8 mouse cellular contexts compared by ENCODE assay signal in genomic region chr7:80994663-80995005, GRCm38 (mm10). TPM values are rescaled to one million over a fixed set of nuclear protein-coding genes. Genes with fewer than 3 reads are reported as not detected.
DNase-seq lines count a peak whose midpoint lies in the region; ATAC-seq lines count a peak whose summit lies in the region.

No protein-coding gene starts in this region.

- peaks cover 30% of the 10 kb centered on the region for H3K4me1 ChIP-seq in heart, embryonic 11.5 days (ENCODE audit: control insufficient read depth, insufficient read depth, low read length)
- peaks cover 20% of the 10 kb centered on the region; the same call in 1 of the 2 replicates for H3K4me1 ChIP-seq in embryonic facial prominence, embryonic 14.5 days (ENCODE audit: control insufficient read depth, insufficient read depth, low read length)
- H3K4me1 ChIP-seq in limb, embryonic 12.5 days (replicated peaks): peaks cover 30% of the 10 kb centered on the region

- WGBS in heart, embryonic 11.5 days (ENCODE audit: insufficient replicate concordance): 26% methylated on average over 6 of the region's 6 CpGs
- 41% methylated on average over 6 of the region's 6 CpGs for WGBS in embryonic facial prominence, embryonic 14.5 days
- WGBS in limb, embryonic 12.5 days: 26% methylated on average over 6 of the region's 6 CpGs

- H3K4me3 ChIP-seq in heart, embryonic 11.5 days (ENCODE audit: low read depth, low read length): peak overlapping the region; percentile 94
- H3K4me3 ChIP-seq in embryonic facial prominence, embryonic 14.5 days (ENCODE audit: low read depth, low read length): peak overlapping the region; percentile 92
- peak overlapping the region; percentile 91 for H3K4me3 ChIP-seq in limb, embryonic 12.5 days (replicated peaks)

- H3K4me2 ChIP-seq in heart, embryonic 11.5 days: peak overlapping the region; percentile 80
- H3K4me2 ChIP-seq in embryonic facial prominence, embryonic 14.5 days (ENCODE audit: low read depth, low read length): peak overlapping the region; percentile 93
- peak overlapping the region; percentile 87 for H3K4me2 ChIP-seq in limb, embryonic 12.5 days

- peak overlapping the region; percentile 98 for H3K9ac ChIP-seq in heart, embryonic 11.5 days (ENCODE audit: low read depth, low read length)
- peak overlapping the region; percentile 95 for H3K9ac ChIP-seq in embryonic facial prominence, embryonic 14.5 days (ENCODE audit: low read depth, low read length)
- H3K9ac ChIP-seq in limb, embryonic 12.5 days (replicated peaks): peak overlapping the region; percentile 99

- no peaks in the 10 kb centered on the region for H3K27me3 ChIP-seq in heart, embryonic 11.5 days (ENCODE audit: control insufficient read depth, insufficient read depth, low read length)
- no peaks in the 10 kb centered on the region for H3K27me3 ChIP-seq in embryonic facial prominence, embryonic 14.5 days (replicated peaks; ENCODE audit: control insufficient read depth, insufficient read depth, low read length)
- H3K27me3 ChIP-seq in limb, embryonic 12.5 days: no peaks in the 10 kb centered on the region
- no peaks in the 10 kb centered on the region for H3K27me3 ChIP-seq in splenic B cell, adult 2 months (ENCODE audit: control insufficient read depth, insufficient read depth, low read length, poor library complexity, severe bottlenecking)

- no peak for ATAC-seq in heart, embryonic 11.5 days (replicated peaks; ENCODE audit: insufficient number of reproducible peaks, low FRiP score, low TSS enrichment)
- ATAC-seq in embryonic facial prominence, embryonic 14.5 days (ENCODE audit: low read depth): no peak
- ATAC-seq in limb, embryonic 12.5 days (ENCODE audit: insufficient number of reproducible peaks, insufficient read depth, low FRiP score, low TSS enrichment, low read depth): no peak
- no peak for ATAC-seq in activated CD4-positive, CD25-positive, alpha-beta regulatory T cell, adult 4 months

- peak overlapping the region; percentile 97 for H3K27ac ChIP-seq in heart, embryonic 11.5 days (ENCODE audit: low read depth, low read length)
- no peak overlapping the region for H3K27ac ChIP-seq in embryonic facial prominence, embryonic 14.5 days (replicated peaks; ENCODE audit: low read depth, low read length)
- H3K27ac ChIP-seq in limb, embryonic 12.5 days: peak overlapping the region; percentile 97; the same call in 1 of the 2 replicates

- H3K9me3 ChIP-seq in heart, embryonic 11.5 days (replicated peaks; ENCODE audit: control insufficient read depth, low read length): no peaks in the 10 kb centered on the region
- H3K9me3 ChIP-seq in embryonic facial prominence, embryonic 14.5 days (ENCODE audit: control insufficient read depth, low read length): no peaks in the 10 kb centered on the region
- no peaks in the 10 kb centered on the region for H3K9me3 ChIP-seq in limb, embryonic 12.5 days

- no peaks in the 10 kb centered on the region for H3K36me3 ChIP-seq in heart, embryonic 11.5 days (ENCODE audit: control insufficient read depth, insufficient read depth, low read length)
- no peaks in the 10 kb centered on the region for H3K36me3 ChIP-seq in embryonic facial prominence, embryonic 14.5 days (ENCODE audit: control insufficient read depth, insufficient read depth, low read length)
- H3K36me3 ChIP-seq in limb, embryonic 12.5 days: 0 out of 2 replicates have a peak, but pooled peaks cover 2% of the 10 kb centered on the region
- H3K36me3 ChIP-seq in splenic B cell, adult 2 months (ENCODE audit: control insufficient read depth, insufficient read depth, low read length, poor library complexity, severe bottlenecking): no peaks in the 10 kb centered on the region

- DNase-seq in heart, adult 9 months (ENCODE audit: low spot score in 2 of 2): no peak
- peak; percentile 21 for DNase-seq in CD4-positive helper T cell, adult 2 months (ENCODE audit: low read depth, low spot score)
- DNase-seq in embryonic facial prominence, embryonic 14.5 days (ENCODE audit: low spot score): no peak
- peak; percentile 31 for DNase-seq in splenic B cell, adult 2 months (ENCODE audit: low read depth, low spot score)
- no peak for DNase-seq in urinary bladder, postnatal 25 days (ENCODE audit: low spot score)

RNA-seq across cellular contexts. Expression of gene Zfp592, which starts 1.2 kb away (rescaled TPM):
- polyA plus RNA-seq in heart, embryonic 11.5 days (2014; fragmentation: Nextera tagmentation; extraction: Ambion mirVana): 12.4 and 13.4 TPM in 2 replicates
- 15.0 and 17.0 TPM in 2 replicates for polyA plus RNA-seq in embryonic facial prominence, embryonic 14.5 days (2014; fragmentation: Nextera tagmentation; extraction: Ambion mirVana)
- polyA plus RNA-seq in limb, embryonic 12.5 days (2016; fragmentation: Nextera tagmentation; extraction: Ambion mirVana): 11.3 and 15.5 TPM in 2 replicates
- 10 to 100 TPM; 14.5 to 16.7 TPM for polyA plus RNA-seq in activated CD4-positive, CD25-positive, alpha-beta regulatory T cell, adult 4 months (2017; shearing (Covaris generic))

RNA-seq across cellular contexts. Expression of gene Sec11a, which starts 47.1 kb away (rescaled TPM):
- 135 and 186 TPM in 2 replicates for polyA plus RNA-seq in heart, embryonic 11.5 days (2014; fragmentation: Nextera tagmentation; extraction: Ambion mirVana)
- polyA plus RNA-seq in embryonic facial prominence, embryonic 14.5 days (2014; fragmentation: Nextera tagmentation; extraction: Ambion mirVana): 194 and 218 TPM in 2 replicates
- polyA plus RNA-seq in limb, embryonic 12.5 days (2016; fragmentation: Nextera tagmentation; extraction: Ambion mirVana): 199 and 203 TPM in 2 replicates
- polyA plus RNA-seq in activated CD4-positive, CD25-positive, alpha-beta regulatory T cell, adult 4 months (2017; shearing (Covaris generic)): 100 to 1,000 TPM; 243 to 262 TPM

Comparison
In these comparisons a context has a peak if more than half of its experiments do, and no peak if none do; other contexts are left out.
1. DNase-seq: peak in CD4-positive helper T cell, adult 2 months (single experiment) and splenic B cell, adult 2 months (single experiment); none in heart, adult 9 months (0 of 2), embryonic facial prominence, embryonic 14.5 days (single experiment) and urinary bladder, postnatal 25 days (single experiment).
2. Peak in every context shown above with its lines, with median percentiles within 50 percentile points of each other: H3K4me2 ChIP-seq, H3K4me3 ChIP-seq and H3K9ac ChIP-seq.